Mouse (Mus musculus) heart, postnatal 36 days (tissue): ENCODE data around the gene Plcg1. TPM values are rescaled to one million over a fixed set of nuclear protein-coding genes. Genes with fewer than 3 reads are reported as not detected.

Experiments
- total RNA-seq, 2 experiments: library from RNA; stranded (reverse); gene quantifications; 2 replicates each; pipeline ENCODE4 v1.2.3; 2021

Gene Plcg1
- total RNA-seq, 2 experiments from 2014 or later = 56.7 to 73.1 TPM

Other genes starting within 250 kb of the Plcg1 start
- gene Top1, start 85.4 kb upstream of the Plcg1 start, total RNA-seq = 10 to 100 TPM; 46.9 to 50.5 TPM
- 10 to 100 TPM; 44.5 to 47.7 TPM for gene Zhx3, start 141.7 kb downstream of the Plcg1 start, total RNA-seq
- gene Lpin3, start 149.4 kb downstream of the Plcg1 start, total RNA-seq = 1 to 10 TPM; 4.1 to 7.0 TPM
- gene Emilin3, start 181.0 kb downstream of the Plcg1 start, total RNA-seq = 1 to 10 TPM; 1.8 to 4.1 TPM